Mouse (Mus musculus) R1 (cell line): Measurements from ENCODE around the gene Gm7982.
"Not testable (repeated sequence)": the region's sequence is repeated elsewhere in the genome, so short reads cannot be mapped to it uniquely, and the experiment has no call there.

Source experiments
- DNase-seq: peaks from one replicate; pipeline ENCODE4 v3.0.0-alpha.2; 2018; ENCODE audit warnings: low read depth, low spot score

Gm7982 gene

GRCm38 (mm10) chr5:95741714-95742113 lies at the start of gene Gm7982:
Gene Gm7982 (plus strand): TSS chr5:95742014.
- not testable (repeated sequence) for DNase-seq

GRCm38 (mm10) chr5:95736073-95736472 lies 5.7 kb upstream of the Gm7982 start, which contains the start of gene Gm7978:
Gene Gm7978 (minus strand): TSS chr5:95736173.
- DNase-seq = not testable (repeated sequence)

GRCm38 (mm10) chr5:95775690-95776089 lies 33.9 kb downstream of the Gm7982 start, which contains the start of gene E330014E10Rik:
Gene E330014E10Rik (plus strand): TSS chr5:95775990.
- DNase-seq = not testable (repeated sequence)
